Mouse (Mus musculus) liver, postnatal 0 days (tissue): ENCODE data around the gene Ptcd1. TPM values are rescaled to one million over a fixed set of nuclear protein-coding genes. Genes with fewer than 3 reads are reported as not detected.
"Not testable (repeated sequence)": the region's sequence is repeated elsewhere in the genome, so short reads cannot be mapped to it uniquely, and the experiment has no call there.

ENCODE experiments used
- ATAC-seq: fragments of 200-750 bp; cut with Nextera tagmentation; 2 replicates; pipeline ENCODE4 v1.8.0; 2017; ENCODE audit warnings: mild to moderate bottlenecking, moderate library complexity
- DNase-seq: peaks from one replicate; pipeline ENCODE4 v3.0.0-alpha.2; 2016
- H3K27ac ChIP-seq: fragments of 300-500 bp; sonication (generic); 2 replicates; pipeline ENCODE4 v1.5.1; 2014; ENCODE audit warnings: antibody characterized with exemption, moderate library complexity, mild to moderate bottlenecking, low read depth
- H3K27me3 ChIP-seq: fragments of 300-500 bp; sonication (generic); 2 replicates; pipeline ENCODE4 v1.6.1; 2014; ENCODE audit warnings: low read length, control low read depth, mixed read lengths; ENCODE audit not compliant: insufficient read depth
- H3K36me3 ChIP-seq: fragments of 300-500 bp; sonication (generic); replicated peaks from 2 replicates; pipeline ENCODE4 v1.6.1; 2014; ENCODE audit warnings: mild to moderate bottlenecking, control low read depth, low read length, moderate library complexity, mixed read lengths; ENCODE audit not compliant: insufficient read depth
- H3K4me1 ChIP-seq: fragments of 300-500 bp; sonication (generic); 2 replicates; pipeline ENCODE4 v1.6.1; 2014; ENCODE audit warnings: antibody characterized with exemption, mild to moderate bottlenecking, control low read depth; ENCODE audit not compliant: insufficient read depth
- H3K4me2 ChIP-seq: fragments of 300-500 bp; sonication (generic); 2 replicates; pipeline ENCODE4 v1.6.1; 2014; ENCODE audit warnings: low read depth, mild to moderate bottlenecking, low read length, moderate library complexity, mixed read lengths
- H3K4me3 ChIP-seq: fragments of 300-500 bp; sonication (generic); 2 replicates; pipeline ENCODE4 v1.5.1; 2014; ENCODE audit warnings: low read depth, low read length
- H3K9ac ChIP-seq: fragments of 300-500 bp; sonication (generic); replicated peaks from 2 replicates; pipeline ENCODE4 v1.6.1; 2014; ENCODE audit warnings: mild to moderate bottlenecking, moderate library complexity
- H3K9me3 ChIP-seq: fragments of 300-500 bp; sonication (generic); 2 replicates; pipeline ENCODE4 v1.6.1; 2016; ENCODE audit warnings: mild to moderate bottlenecking, control low read depth, low read length, mixed read lengths
- CTCF ChIP-seq: sonication (generic); IDR thresholded peaks from 2 replicates; pipeline ENCODE4 v1.5.1; 2016; ENCODE audit warnings: antibody characterized with exemption, low read depth
- EP300 ChIP-seq: IDR thresholded peaks from 2 replicates; pipeline ENCODE4 v1.6.1; 2016; ENCODE audit warnings: antibody characterized with exemption, low read depth, mild to moderate bottlenecking
- WGBS: fragments of 180-500 bp; shearing (Covaris S2); extraction: QIAGEN DNeasy Blood & Tissue Kit; methylation state at CpG from one replicate; pipeline ENCODE4 v1.1.7; 2014; ENCODE audit not compliant: insufficient replicate concordance; 5-methylcytosine and 5-hydroxymethylcytosine counted together
- polyA plus RNA-seq: library from polyadenylated mRNA; unstranded; fragments of >200 nt; fragmentation: Nextera tagmentation; extraction: Ambion mirVana; gene quantifications from 2 replicates; pipeline ENCODE4 v1.2.1, GENCODE M21; 2015

Gene Ptcd1
- polyA plus RNA-seq, 1 experiment from 2014 or later = 5.5 TPM

DNA sequence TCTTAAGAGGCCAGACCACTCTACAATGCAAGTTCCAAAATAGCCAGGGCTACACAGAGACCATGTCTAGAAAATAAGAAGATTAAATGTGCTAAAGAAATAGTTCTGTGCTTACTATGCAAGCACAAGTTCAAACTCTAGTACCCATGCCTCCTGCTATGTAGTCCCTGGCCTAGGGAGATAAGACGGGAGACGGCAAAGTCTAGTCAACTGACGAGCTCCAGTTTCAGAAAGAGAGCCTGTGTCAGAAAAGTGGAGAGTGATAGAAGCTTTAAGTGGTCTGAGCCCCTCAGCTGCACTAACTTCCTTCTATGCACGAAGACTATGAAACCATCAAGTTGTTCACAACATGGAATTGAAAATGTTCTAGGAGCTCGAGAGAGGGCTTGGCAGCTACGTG lies 17.6 kb downstream of the Ptcd1 start:
- Histone ChIP-seq H3K4me3 (no peak overlapping the region), H3K9ac (no peak overlapping the region), H3K4me1 (no peaks in the 10 kb centered on the region), H3K4me2 (no peak overlapping the region), H3K9me3 (no peaks in the 10 kb centered on the region), H3K27me3 (no peaks in the 10 kb centered on the region), H3K27ac (no peak overlapping the region), H3K36me3 (peaks cover 81% of the 10 kb centered on the region)
- WGBS = 62% methylated on average over 6 of the region's 6 CpGs
- DNase-seq = no peak
- peak; percentile 46; the same call in 1 of the 2 replicates for ATAC-seq
- no peak for TF ChIP-seq CTCF
- TF ChIP-seq EP300 = no peak

- no peak for ATAC-seq
- Histone ChIP-seq H3K27ac (no peak overlapping the region), H3K9me3 (no peaks in the 10 kb centered on the region), H3K9ac (no peak overlapping the region), H3K27me3 (no peaks in the 10 kb centered on the region), H3K4me1 (no peaks in the 10 kb centered on the region), H3K4me2 (no peak overlapping the region), H3K36me3 (peaks cover 91% of the 10 kb centered on the region), H3K4me3 (no peak overlapping the region)
- 82% methylated on average over 5 of the region's 5 CpGs for WGBS
- TF ChIP-seq CTCF (no peak), EP300 (no peak)
- no peak for DNase-seq
These were observed 19.2 kb downstream of the Ptcd1 start for GRCm38 (mm10) chr5:145147748-145148147.

- H3K27me3 ChIP-seq = no peaks in the 10 kb centered on the region
- TF ChIP-seq EP300 (no peak), CTCF (no peak)
- ATAC-seq (peak; percentile 37), DNase-seq (no peak)
- under 1% methylated on average over 18 of the region's 18 CpGs for WGBS
- peak overlapping the region; percentile 84 for H3K4me3 ChIP-seq
- no peaks in the 10 kb centered on the region for H3K9me3 ChIP-seq
- H3K36me3 ChIP-seq = peaks cover 47% of the 10 kb centered on the region
- H3K9ac ChIP-seq = peak overlapping the region; percentile 89
- H3K27ac ChIP-seq = peak overlapping the region; percentile 93
- peak overlapping the region; percentile 91 for H3K4me2 ChIP-seq
- peaks cover 23% of the 10 kb centered on the region for H3K4me1 ChIP-seq
These were observed 26.3 kb downstream of the Ptcd1 start for GRCm38 (mm10) chr5:145140611-145141010.

GRCm38 (mm10) chr5:145139571-145140519 lies 27.1 kb downstream of the Ptcd1 start, which contains the start of the genes Pdap1 and Bud31:
Gene Pdap1 (minus strand): TSS chr5:145140238.
Gene Bud31 (plus strand): TSS chr5:145140362.
- peaks cover 45% of the 10 kb centered on the region for H3K36me3 ChIP-seq
- H3K4me2 ChIP-seq = peak within 1 kb of the TSS; percentile 91
- no peaks in the 10 kb centered on the region for H3K27me3 ChIP-seq
- H3K4me3 ChIP-seq = peak within 1 kb of the TSS; percentile 84
- WGBS = under 1% methylated on average over 79 of the region's 84 CpGs
- DNase-seq (peak; percentile 96), ATAC-seq (peak; percentile 93)
- peak within 1 kb of the TSS; percentile 89 for H3K9ac ChIP-seq
- H3K27ac ChIP-seq = peak within 1 kb of the TSS; percentile 93
- no peaks in the 10 kb centered on the region for H3K9me3 ChIP-seq
- no peak for TF ChIP-seq CTCF
- TF ChIP-seq EP300 = peak; percentile 93
- H3K4me1 ChIP-seq = peaks cover 23% of the 10 kb centered on the region

DNA sequence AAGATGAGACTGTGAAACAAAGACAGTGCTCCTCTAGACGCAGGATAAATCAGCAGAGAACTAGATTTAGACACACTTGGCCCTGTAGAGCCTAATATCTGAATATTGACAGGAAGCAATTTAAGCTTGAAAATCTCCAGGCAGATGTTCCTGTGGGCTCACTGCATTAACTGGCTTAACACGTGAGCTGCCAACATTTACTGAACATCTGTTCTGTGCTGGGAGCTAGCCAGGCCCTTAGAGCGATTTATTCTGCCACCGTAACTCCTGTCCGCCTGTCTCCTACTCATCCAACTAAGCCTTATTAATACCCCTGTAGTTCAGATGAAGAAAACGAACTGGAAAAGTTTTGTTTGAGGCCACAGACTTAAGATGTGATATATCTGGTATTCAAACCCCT lies 28.1 kb downstream of the Ptcd1 start:
- H3K4me1 ChIP-seq = peaks cover 23% of the 10 kb centered on the region
- no peak for TF ChIP-seq CTCF
- no peak for TF ChIP-seq EP300
- H3K27me3 ChIP-seq = no peaks in the 10 kb centered on the region
- peaks cover 48% of the 10 kb centered on the region for H3K36me3 ChIP-seq
- H3K9me3 ChIP-seq = no peaks in the 10 kb centered on the region
- DNase-seq (no peak), ATAC-seq (no peak)
- peak overlapping the region; percentile 89 for H3K9ac ChIP-seq
- H3K27ac ChIP-seq = no peak overlapping the region
- peak overlapping the region; percentile 91 for H3K4me2 ChIP-seq
- WGBS = 8% methylated on average over 6 of the region's 6 CpGs
- H3K4me3 ChIP-seq = peak overlapping the region; percentile 84

DNA sequence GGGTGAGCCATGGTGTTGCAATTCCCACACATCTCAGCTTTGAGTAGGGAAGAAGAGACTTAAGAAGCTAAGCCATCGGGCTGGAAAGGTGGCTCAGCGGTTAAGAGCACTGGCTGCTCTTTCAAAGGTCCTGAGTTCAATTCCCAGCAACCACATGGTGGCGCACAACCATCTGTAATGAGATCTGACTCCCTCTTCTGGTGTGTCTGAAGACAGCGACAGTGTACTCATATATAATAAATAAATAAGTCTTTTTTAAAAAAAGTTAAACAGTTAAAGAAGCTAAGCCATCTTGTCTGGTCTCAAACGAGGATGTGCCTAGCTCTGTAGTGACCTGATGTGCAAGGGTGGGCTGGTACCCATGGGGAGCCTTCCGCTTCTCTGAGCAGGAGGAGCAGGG lies 33.6 kb downstream of the Ptcd1 start:
- not testable (repeated sequence) for H3K4me1 ChIP-seq, H3K4me3 ChIP-seq, H3K27me3 ChIP-seq, H3K4me2 ChIP-seq, ATAC-seq, H3K9me3 ChIP-seq, DNase-seq, H3K9ac ChIP-seq, H3K27ac ChIP-seq
- WGBS = 84% methylated on average over 6 of the region's 6 CpGs
- H3K36me3 ChIP-seq = peaks cover 73% of the 10 kb centered on the region
- peak; percentile 32; the same call in 1 of the 2 replicates for TF ChIP-seq CTCF
